Mouse (Mus musculus) left cerebral cortex, adult 2 months (tissue): Measurements from ENCODE around the gene Mien1. TPM values are rescaled to one million over a fixed set of nuclear protein-coding genes. Genes with fewer than 3 reads are reported as not detected.

Source experiments
- DNase-seq, 2 experiments: peaks; one replicate each; pipeline ENCODE4 v3.0.0; 2021 to 2022; ENCODE audit warnings: low spot score in 2 of 2, mixed read lengths in 1 of 2; ENCODE audit errors: extremely low spot score in 1 of 2
- H3K27ac ChIP-seq: fragments of 200-600 bp; 2 replicates; pipeline ENCODE4 v1.8.1; 2022
- H3K4me3 ChIP-seq: fragments of 200-600 bp; 2 replicates; pipeline ENCODE4 v1.8.1; 2022
- CTCF ChIP-seq: fragments of 200-600 bp; IDR thresholded peaks from 2 replicates; pipeline ENCODE4 v1.8.1; 2022; ENCODE audit warnings: antibody characterized with exemption, mild to moderate bottlenecking, moderate library complexity
- intact Hi-C: fragments of 180-260 bp; cut with DNase I; formaldehyde crosslinking; loops from one replicate; pipeline ENCODE4 v1.15.1; 2025
- total RNA-seq, 2 experiments: library from RNA; stranded (reverse); gene quantifications; 2 replicates each; pipeline ENCODE4 v1.2.3; 2021

Gene Mien1
- total RNA-seq, 2 experiments from 2014 or later = 100 to 106 TPM

- H3K4me3 ChIP-seq = peak within 1 kb of the TSS; percentile 40
- DNase-seq = no peak
- intact Hi-C loops = no loop called here
- H3K27ac ChIP-seq = peak within 1 kb of the TSS; percentile 45; the same call in 1 of the 2 replicates
- TF ChIP-seq CTCF = no peak
Measured at GRCm38 (mm10) chr11:98446213-98446561, 7.4 kb upstream of the Mien1 start, which contains the start of gene Grb7. TSS of gene Grb7 (plus strand) at chr11:98446394.

GRCm38 (mm10) chr11:98445679-98446078 lies 6.9 kb upstream of the Mien1 start:
- no peak for DNase-seq
- H3K4me3 ChIP-seq = no peak overlapping the region
- no peak overlapping the region for H3K27ac ChIP-seq
- intact Hi-C loops = no loop called here
- TF ChIP-seq CTCF = no peak

- TF ChIP-seq CTCF = no peak
- intact Hi-C loops = no loop called here
- Histone ChIP-seq H3K27ac (no peak overlapping the region), H3K4me3 (no peak overlapping the region)
- no peak for DNase-seq
Measured at GRCm38 (mm10) chr11:98445238-98445637, 6.4 kb upstream of the Mien1 start.

GRCm38 (mm10) chr11:98443688-98444087 lies 4.9 kb upstream of the Mien1 start:
- DNase-seq = no peak
- no peak overlapping the region for H3K27ac ChIP-seq
- no peak overlapping the region for H3K4me3 ChIP-seq
- intact Hi-C loops = no loop called here
- TF ChIP-seq CTCF = no peak; the same call in 1 of the 2 replicates

GRCm38 (mm10) chr11:98437441-98437840 lies 1.4 kb downstream of the Mien1 start:
- DNase-seq = no peak
- no peak overlapping the region for H3K27ac ChIP-seq
- no peak for TF ChIP-seq CTCF
- intact Hi-C loops = loop anchor here (5.0 kb wide), 1 partner anchor 80 kb away; the partner anchor contains the start of gene Stard3
- no peak overlapping the region for H3K4me3 ChIP-seq

- TF ChIP-seq CTCF = no peak
Measured at GRCm38 (mm10) chr11:98435723-98436122, 3.1 kb downstream of the Mien1 start.

GRCm38 (mm10) chr11:98431743-98432502 lies 6.9 kb downstream of the Mien1 start:
- Histone ChIP-seq H3K4me3 (no peak overlapping the region), H3K27ac (no peak overlapping the region)
- intact Hi-C loops = no loop called here
- DNase-seq = no peak
- TF ChIP-seq CTCF = no peak

More at GRCm38 (mm10) chr11:98435723-98436122, 3.1 kb downstream of the Mien1 start:
- no peak overlapping the region for H3K4me3 ChIP-seq
- no peak for DNase-seq
- no peak overlapping the region for H3K27ac ChIP-seq
- intact Hi-C loops = loop anchor here (5.0 kb wide), 1 partner anchor 78 kb away; the partner anchor contains the start of gene Stard3

- no peak for DNase-seq
- Histone ChIP-seq H3K27ac (no peak overlapping the region), H3K4me3 (no peak overlapping the region)
- no peak for TF ChIP-seq CTCF
- intact Hi-C loops = no loop called here
Measured at GRCm38 (mm10) chr11:98428436-98428835, 10.4 kb downstream of the Mien1 start.

GRCm38 (mm10) chr11:98426592-98426991 lies 12.2 kb downstream of the Mien1 start:
- no peak for TF ChIP-seq CTCF
- no peak for DNase-seq

GRCm38 (mm10) chr11:98418939-98419547 lies 19.7 kb downstream of the Mien1 start:
- DNase-seq = no peak
- no peak for TF ChIP-seq CTCF
- Histone ChIP-seq H3K4me3 (no peak overlapping the region), H3K27ac (no peak overlapping the region)
- intact Hi-C loops = no loop called here

More at GRCm38 (mm10) chr11:98426592-98426991, 12.2 kb downstream of the Mien1 start:
- Histone ChIP-seq H3K27ac (no peak overlapping the region), H3K4me3 (no peak overlapping the region)
- intact Hi-C loops = no loop called here

- no peak for DNase-seq
- intact Hi-C loops = no loop called here
Measured at GRCm38 (mm10) chr11:98418273-98418672, 20.5 kb downstream of the Mien1 start.

GRCm38 (mm10) chr11:98417074-98417473 lies 21.7 kb downstream of the Mien1 start:
- no peak for TF ChIP-seq CTCF
- Histone ChIP-seq H3K27ac (no peak overlapping the region), H3K4me3 (no peak overlapping the region)
- intact Hi-C loops = no loop called here
- DNase-seq = no peak

More at GRCm38 (mm10) chr11:98418273-98418672, 20.5 kb downstream of the Mien1 start:
- Histone ChIP-seq H3K4me3 (no peak overlapping the region), H3K27ac (no peak overlapping the region)
- TF ChIP-seq CTCF = no peak
